Mouse (Mus musculus) c-Kit-positive CD71-positive TER-119-negative erythroid progenitor cells, embryonic 14.5 days (primary cell): ENCODE results near the gene Sod2.
"Not testable (repeated sequence)": the region's sequence is repeated elsewhere in the genome, so short reads cannot be mapped to it uniquely, and the experiment has no call there.

Experiments used
- DNase-seq: peaks from one replicate; pipeline ENCODE4 v3.0.0-alpha.2; 2013; ENCODE audit warnings: low read depth

Sod2 gene

GRCm38 (mm10) chr17:13009887-13010286, 3.2 kb downstream of the Sod2 start:
- peak; percentile 80 for DNase-seq

DNA sequence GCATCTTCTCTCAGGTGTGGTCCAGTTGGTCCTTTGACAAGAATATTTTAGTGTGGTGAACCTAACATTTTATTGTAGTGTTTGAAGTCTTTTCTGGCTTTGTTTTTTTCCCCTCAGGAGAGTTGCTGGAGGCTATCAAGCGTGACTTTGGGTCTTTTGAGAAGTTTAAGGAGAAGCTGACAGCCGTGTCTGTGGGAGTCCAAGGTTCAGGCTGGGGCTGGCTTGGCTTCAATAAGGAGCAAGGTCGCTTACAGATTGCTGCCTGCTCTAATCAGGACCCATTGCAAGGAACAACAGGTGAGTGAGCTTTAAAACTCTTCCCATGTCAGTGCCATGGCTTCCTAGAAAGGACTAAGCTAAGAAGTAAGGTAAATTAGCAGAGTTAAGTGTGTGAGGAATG, 6.7 kb downstream of the Sod2 start:
- no peak for DNase-seq

- DNase-seq: not testable (repeated sequence)
Observed at GRCm38 (mm10) chr17:13036627-13037192, 30.1 kb downstream of the Sod2 start.

- DNase-seq: peak; percentile 44
Observed at GRCm38 (mm10) chr17:13043846-13044673, 37.4 kb downstream of the Sod2 start.

DNA sequence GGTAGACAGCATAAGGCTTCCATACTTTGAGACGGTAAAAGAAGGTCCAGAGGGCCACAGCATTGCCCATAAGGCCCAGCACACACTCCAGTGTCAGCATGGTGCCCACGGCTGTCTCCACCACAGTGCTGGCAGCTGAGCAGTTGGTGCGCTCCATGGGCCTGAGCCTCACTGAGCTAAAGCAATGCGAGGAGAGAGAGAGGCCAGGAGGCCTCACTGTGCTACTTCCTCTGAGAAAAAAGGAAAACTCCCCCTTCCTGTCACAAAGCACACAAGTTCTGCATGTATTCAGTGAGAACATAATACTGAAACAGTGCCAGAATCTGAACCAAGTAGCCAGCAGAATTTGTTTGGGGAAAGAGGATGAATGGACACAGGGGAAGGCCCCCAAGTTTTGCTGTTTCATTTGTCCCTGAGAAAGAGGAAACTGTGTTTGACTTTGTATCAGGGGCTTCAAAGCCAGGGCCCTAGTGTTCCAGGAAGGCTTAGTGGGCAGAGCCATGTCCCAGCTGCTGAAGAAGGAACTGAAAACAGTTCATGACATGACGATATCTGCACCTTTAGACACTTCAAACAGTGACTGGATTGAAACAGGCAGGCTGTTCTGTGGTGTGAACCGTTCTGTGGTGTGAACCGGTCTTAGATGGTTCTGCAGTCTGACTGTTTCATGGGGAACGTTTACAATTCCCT, 45.6 kb downstream of the Sod2 start, which contains the start of gene Gpr31b:
Gene Gpr31b, minus strand, starts transcription at position 173 of the 690 bp plus-strand sequence.
- not testable (repeated sequence) for DNase-seq

- not testable (repeated sequence) for DNase-seq
Observed at GRCm38 (mm10) chr17:13060804-13061203, 54.2 kb downstream of the Sod2 start, which contains the start of gene Tcp10b. Tcp10b (plus strand) TSS chr17:13061104.

DNA sequence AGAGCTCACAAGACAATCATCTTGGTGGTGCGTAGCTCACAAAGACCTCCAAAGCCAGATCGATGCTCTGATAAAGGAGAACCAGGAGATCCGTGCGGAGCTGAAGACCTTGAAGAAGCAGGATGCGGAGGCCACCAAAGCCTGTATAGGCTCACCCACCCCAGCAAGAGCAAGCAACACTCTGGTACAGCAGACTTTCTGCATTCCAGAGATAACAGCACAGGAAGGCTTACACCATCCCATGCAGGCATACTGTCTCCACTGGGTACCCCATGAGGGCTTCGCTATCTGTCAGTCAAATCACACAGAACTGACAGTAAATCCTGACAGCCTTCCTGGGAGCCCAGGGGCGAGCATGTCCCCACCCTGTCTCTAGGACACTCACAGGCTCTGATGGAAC, 56.2 kb downstream of the Sod2 start:
- DNase-seq: not testable (repeated sequence)

DNA sequence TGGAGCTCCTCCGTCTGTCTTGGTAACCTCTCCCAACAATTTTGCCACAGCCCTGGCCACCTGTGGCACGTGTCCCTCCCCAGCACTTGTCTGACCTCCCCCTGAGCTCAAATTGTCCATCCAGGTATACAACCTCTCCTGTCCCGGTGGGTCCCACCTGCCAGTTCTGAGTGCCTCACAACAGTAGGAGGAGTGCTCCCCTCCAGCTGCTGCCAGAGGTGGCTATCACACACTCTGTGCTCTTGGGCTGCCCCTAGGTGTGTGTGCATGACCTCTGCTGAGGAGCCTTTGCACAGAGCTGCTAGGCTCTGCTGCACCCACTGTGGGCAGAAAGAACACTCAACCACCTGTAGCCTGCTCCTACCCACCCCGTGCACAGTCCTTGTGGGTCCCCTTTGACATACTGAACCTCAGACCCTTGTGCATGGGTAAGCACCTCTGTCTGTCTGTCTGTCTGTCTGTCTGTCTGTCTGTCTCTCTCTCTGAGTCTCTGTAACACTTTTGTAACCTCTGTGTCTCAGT, 61.3 kb downstream of the Sod2 start:
- not testable (repeated sequence) for DNase-seq

DNA sequence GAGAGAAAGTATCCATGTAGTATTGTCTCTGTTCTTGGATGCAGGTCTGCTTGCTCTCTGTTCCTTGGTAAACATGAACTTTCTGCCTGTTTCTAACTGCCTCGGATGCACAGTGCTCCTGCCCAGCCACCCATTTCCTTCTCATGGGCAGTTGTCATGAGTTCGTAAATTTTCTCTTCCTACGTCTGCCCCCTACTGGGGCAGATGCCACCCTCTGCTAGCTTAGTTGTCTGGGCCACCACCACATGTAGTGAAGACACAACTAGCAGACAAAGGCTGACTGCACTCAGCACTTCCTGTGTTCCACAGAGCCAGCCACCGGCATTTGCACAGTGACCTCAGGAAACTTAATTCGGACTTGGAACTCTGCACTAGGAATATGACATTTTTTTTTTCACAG, 62.6 kb downstream of the Sod2 start:
- DNase-seq: not testable (repeated sequence)
